In the genomic region with DNA sequence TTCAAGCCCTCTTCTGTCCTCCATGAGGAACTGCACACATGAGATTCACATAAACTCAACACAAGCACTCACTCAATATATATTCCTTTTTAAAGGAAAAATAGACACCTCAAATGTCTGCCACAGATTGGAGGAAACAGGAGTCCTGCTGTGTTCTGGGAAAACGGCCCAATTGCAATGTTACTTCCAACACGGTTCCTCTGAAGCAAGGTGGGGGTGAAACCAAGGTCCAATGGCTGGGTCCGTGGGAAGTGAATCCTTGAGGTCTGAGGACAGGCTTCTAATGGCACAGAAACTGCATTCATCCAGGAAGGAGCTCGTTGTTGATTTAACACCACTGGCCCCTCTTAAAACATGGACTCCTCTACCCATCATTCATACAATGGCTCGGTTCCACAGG, we compare ENCODE assay signal across 18 mouse cellular contexts.
DNase-seq lines count a peak whose midpoint lies in the region; ATAC-seq lines count a peak whose summit lies in the region.
"Had no signal": no experiment of that assay in that cellular context is flagged by ENCODE, and none has a peak within 500 bp of the region (broad histone marks: within the 10 kb centered on the region; RNA-seq: fewer than 3 reads in every experiment).

No protein-coding gene starts in this region.

- peak; percentile 45 for DNase-seq in left cerebral cortex, postnatal 4 days
- DNase-seq in left cerebral cortex, adult 18-20 months (ENCODE audit: low spot score in 2 of 2) = no peak
- DNase-seq in cerebellum, adult 8-10 months = peak; percentile 66
- peak; percentile 87 to 92 for DNase-seq in cerebellum, postnatal 14 days
- DNase-seq in liver, embryonic 11.5 days (ENCODE audit: low spot score) = no peak
- DNase-seq in left cerebral cortex, postnatal 10 days (ENCODE audit: extremely low spot score in 1 of 2, low spot score in 2 of 2) = no peak
- no peak for DNase-seq in neural tube, embryonic 10.5 days (ENCODE audit: extremely low spot score, low spot score)
- DNase-seq: adrenal gland, postnatal 14 days; gastrocnemius, postnatal 10 days; heart, adult 18-20 months; heart, postnatal 14 days had no signal

- no peak overlapping the region for H3K4me3 ChIP-seq in liver, embryonic 11.5 days (ENCODE audit: low read depth, low read length)
- H3K4me3 ChIP-seq: embryonic facial prominence, embryonic 13.5 days; forebrain, embryonic 12.5 days; heart, embryonic 10.5 days; heart, embryonic 15.5 days had no signal

- H3K27ac ChIP-seq in liver, embryonic 11.5 days (ENCODE audit: low read depth, low read length) = no peak overlapping the region
- H3K27ac ChIP-seq: embryonic facial prominence, embryonic 13.5 days; forebrain, embryonic 12.5 days; heart, embryonic 10.5 days; heart, embryonic 15.5 days; hindbrain, embryonic 14.5 days had no signal

- no peaks in the 10 kb centered on the region for H3K4me1 ChIP-seq in liver, embryonic 11.5 days (replicated peaks; ENCODE audit: control insufficient read depth, insufficient read depth, low read length)
- H3K4me1 ChIP-seq: embryonic facial prominence, embryonic 13.5 days; forebrain, embryonic 12.5 days; heart, embryonic 10.5 days; heart, embryonic 15.5 days had no signal

- H3K27me3 ChIP-seq in liver, embryonic 11.5 days (replicated peaks; ENCODE audit: control insufficient read depth, insufficient read depth, low read length) = no peaks in the 10 kb centered on the region
- H3K27me3 ChIP-seq: embryonic facial prominence, embryonic 13.5 days; forebrain, embryonic 12.5 days; heart, embryonic 15.5 days had no signal

- H3K36me3 ChIP-seq in liver, embryonic 11.5 days (ENCODE audit: control insufficient read depth, insufficient read depth, low read length) = no peaks in the 10 kb centered on the region

- WGBS in liver, embryonic 11.5 days = 81% methylated on average over 5 of the region's 5 CpGs

- H3K9me3 ChIP-seq in liver, embryonic 11.5 days (ENCODE audit: control insufficient read depth, low read length) = no peaks in the 10 kb centered on the region
- H3K9me3 ChIP-seq: forebrain, embryonic 12.5 days; heart, embryonic 10.5 days; heart, embryonic 15.5 days had no signal

- no peak overlapping the region for H3K9ac ChIP-seq in liver, embryonic 11.5 days (ENCODE audit: low read depth, low read length)
- H3K9ac ChIP-seq: embryonic facial prominence, embryonic 13.5 days; forebrain, embryonic 12.5 days; heart, embryonic 15.5 days; hindbrain, embryonic 14.5 days had no signal

- intact Hi-C loops in left cerebral cortex, postnatal 4 days (cut with DNase I) = no loop called here
- intact Hi-C loops in left cerebral cortex, postnatal 10 days (cut with DNase I) = no loop called here

- no peak overlapping the region for H3K4me2 ChIP-seq in liver, embryonic 11.5 days
- H3K4me2 ChIP-seq: embryonic facial prominence, embryonic 13.5 days; forebrain, embryonic 12.5 days; heart, embryonic 15.5 days; hindbrain, embryonic 14.5 days had no signal

- ATAC-seq in liver, embryonic 11.5 days (replicated peaks; ENCODE audit: low FRiP score) = no peak
- ATAC-seq: forebrain, embryonic 16.5 days; intestine, embryonic 16.5 days had no signal

Comparison
In these comparisons a context has a peak if more than half of its experiments do, and no peak if none do; other contexts are left out.
1. DNase-seq: peak in left cerebral cortex, postnatal 4 days (single experiment), cerebellum, adult 8-10 months (single experiment) and cerebellum, postnatal 14 days (2 of 2); none in left cerebral cortex, adult 18-20 months (0 of 2), liver, embryonic 11.5 days (single experiment), left cerebral cortex, postnatal 10 days (0 of 2) and neural tube, embryonic 10.5 days (single experiment).